Mouse (Mus musculus) liver, embryonic 12.5 days (tissue): ENCODE results near the gene Selenos. TPM values are rescaled to one million over a fixed set of nuclear protein-coding genes. Genes with fewer than 3 reads are reported as not detected.
"Not testable (repeated sequence)": the region's sequence is repeated elsewhere in the genome, so short reads cannot be mapped to it uniquely, and the experiment has no call there.

Experiments used
- ATAC-seq: fragments of 200-750 bp; cut with Nextera tagmentation; 2 replicates; pipeline ENCODE4 v1.8.0; 2017; ENCODE audit warnings: moderate number of reproducible peaks, mild to moderate bottlenecking, moderate library complexity
- H3K27ac ChIP-seq: fragments of 300-500 bp; sonication (generic); 2 replicates; pipeline ENCODE4 v1.5.1; 2016; ENCODE audit warnings: mild to moderate bottlenecking
- H3K27me3 ChIP-seq: fragments of 300-500 bp; sonication (generic); replicated peaks from 2 replicates; pipeline ENCODE4 v1.6.1; 2016; ENCODE audit warnings: mild to moderate bottlenecking, moderate library complexity
- H3K36me3 ChIP-seq: fragments of 300-500 bp; sonication (generic); 2 replicates; pipeline ENCODE4 v1.6.1; 2016; ENCODE audit warnings: mild to moderate bottlenecking, moderate library complexity
- H3K4me1 ChIP-seq: fragments of 300-500 bp; sonication (generic); 2 replicates; pipeline ENCODE4 v1.6.1; 2016
- H3K4me2 ChIP-seq: fragments of 300-500 bp; sonication (generic); 2 replicates; pipeline ENCODE4 v1.6.1; 2016; ENCODE audit warnings: mild to moderate bottlenecking, moderate library complexity
- H3K4me3 ChIP-seq: fragments of 300-500 bp; sonication (generic); 2 replicates; pipeline ENCODE4 v1.5.1; 2016; ENCODE audit warnings: mild to moderate bottlenecking, moderate library complexity
- H3K9ac ChIP-seq: fragments of 300-500 bp; sonication (generic); 2 replicates; pipeline ENCODE4 v1.6.1; 2016; ENCODE audit warnings: mild to moderate bottlenecking, moderate library complexity
- H3K9me3 ChIP-seq: fragments of 300-500 bp; sonication (generic); replicated peaks from 2 replicates; pipeline ENCODE4 v1.6.1; 2016; ENCODE audit warnings: mild to moderate bottlenecking, moderate library complexity
- WGBS: fragments of 180-500 bp; shearing (Covaris S2); methylation state at CpG from one replicate; pipeline ENCODE4 v1.1.7; 2016; ENCODE audit not compliant: insufficient replicate concordance; 5-methylcytosine and 5-hydroxymethylcytosine counted together
- polyA plus RNA-seq: library from polyadenylated mRNA; unstranded; fragments of >200 nt; fragmentation: Nextera tagmentation; extraction: Ambion mirVana; gene quantifications from 2 replicates; pipeline ENCODE4 v1.2.1, GENCODE M21; 2016

Gene Selenos
- polyA plus RNA-seq, 1 experiment from 2014 or later = 65.5 TPM

DNA sequence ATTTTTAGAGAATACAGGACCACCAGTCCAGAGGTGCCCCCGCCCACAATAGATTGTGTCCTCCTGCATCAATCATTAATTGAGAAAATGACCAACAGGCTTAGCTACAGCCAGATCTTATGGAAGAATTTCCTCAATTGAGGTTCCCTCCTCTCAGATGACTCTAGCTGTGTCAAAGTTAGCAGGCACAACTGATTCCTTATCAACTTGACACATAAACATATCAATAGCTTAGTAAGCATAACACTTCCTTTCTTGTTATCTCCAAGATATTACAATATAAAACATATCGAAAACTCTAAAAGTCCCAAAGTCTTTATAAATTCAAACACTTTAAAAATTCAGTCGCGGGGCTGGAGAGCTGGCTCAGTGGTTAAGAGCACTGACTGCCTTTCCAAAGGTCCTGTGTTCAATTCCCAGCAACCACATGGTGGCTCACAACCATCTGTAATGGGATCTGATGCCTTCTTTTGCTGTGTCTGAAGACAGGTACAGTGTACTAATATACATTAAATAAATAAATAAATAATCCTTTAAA lies 25.4 kb upstream of the Selenos start:
- ATAC-seq = no peak
- H3K27me3 ChIP-seq = peaks cover 13% of the 10 kb centered on the region; the same call in 1 of the 2 replicates
- no peak overlapping the region for H3K27ac ChIP-seq
- H3K36me3 ChIP-seq = no peaks in the 10 kb centered on the region
- H3K9ac ChIP-seq = no peak overlapping the region
- WGBS = 57% methylated on average over 4 of the region's 4 CpGs
- H3K4me1 ChIP-seq = no peaks in the 10 kb centered on the region
- no peak overlapping the region for H3K4me3 ChIP-seq
- H3K4me2 ChIP-seq = no peak overlapping the region
- no peaks in the 10 kb centered on the region for H3K9me3 ChIP-seq

DNA sequence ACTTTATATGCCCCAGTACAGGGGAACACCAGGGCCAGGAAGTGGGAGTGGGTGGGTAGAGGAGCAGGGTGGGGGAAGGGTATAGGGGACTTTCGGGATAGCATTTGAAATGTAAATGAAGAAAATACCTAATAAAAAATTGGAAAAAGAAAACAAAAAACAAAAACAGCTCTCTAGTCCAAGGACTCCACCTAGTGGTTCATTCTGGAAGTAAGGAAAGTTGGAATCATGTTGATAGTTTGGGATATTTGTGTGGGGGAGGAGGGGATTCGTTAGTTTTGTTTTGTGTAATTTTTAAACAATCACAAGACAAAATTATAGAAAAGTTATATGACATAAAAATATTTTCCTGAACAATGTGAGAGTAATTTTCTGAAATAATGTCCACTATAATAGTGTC lies 24.1 kb upstream of the Selenos start:
- H3K4me3 ChIP-seq, H3K9me3 ChIP-seq, H3K4me1 ChIP-seq, H3K9ac ChIP-seq, ATAC-seq, H3K36me3 ChIP-seq, H3K4me2 ChIP-seq, H3K27ac ChIP-seq, H3K27me3 ChIP-seq: not testable (repeated sequence)
- WGBS = 8% methylated on average over 2 of the region's 2 CpGs

DNA sequence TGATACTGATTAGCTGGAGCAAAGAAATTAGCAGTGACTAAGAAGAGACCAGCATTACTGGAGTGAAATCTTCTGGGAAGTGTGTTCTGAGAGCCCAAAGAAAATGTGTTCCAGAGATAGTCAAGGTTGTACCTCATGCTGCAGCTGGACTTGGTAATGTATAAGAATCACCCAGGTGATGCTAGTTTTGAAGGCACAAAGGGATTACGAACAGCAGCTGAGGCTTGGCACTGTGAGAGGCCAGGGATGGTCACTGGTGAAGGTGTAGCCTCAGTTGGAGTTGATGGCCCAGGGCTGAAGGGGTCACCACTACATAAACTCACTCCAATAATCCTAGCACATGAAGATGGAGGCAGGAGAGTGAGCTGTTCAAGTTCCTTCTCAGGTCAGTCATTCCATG lies 20.7 kb upstream of the Selenos start, which contains the start of gene Snrpa1:
Gene Snrpa1 (plus strand): TSS at position 301 of the 400 bp plus-strand sequence.
- Histone ChIP-seq H3K27ac (peak within 1 kb of the TSS; percentile 83), H3K4me2 (peak within 1 kb of the TSS; percentile 84), H3K36me3 (peaks cover 20% of the 10 kb centered on the region), H3K27me3 (peaks cover 8% of the 10 kb centered on the region; the same call in 1 of the 2 replicates), H3K4me1 (peaks cover 26% of the 10 kb centered on the region), H3K9me3 (no peaks in the 10 kb centered on the region), H3K9ac (peak within 1 kb of the TSS; percentile 91), H3K4me3 (peak within 1 kb of the TSS; percentile 95)
- no peak for ATAC-seq
- 70% methylated on average over 1 of the region's 1 CpGs for WGBS

DNA sequence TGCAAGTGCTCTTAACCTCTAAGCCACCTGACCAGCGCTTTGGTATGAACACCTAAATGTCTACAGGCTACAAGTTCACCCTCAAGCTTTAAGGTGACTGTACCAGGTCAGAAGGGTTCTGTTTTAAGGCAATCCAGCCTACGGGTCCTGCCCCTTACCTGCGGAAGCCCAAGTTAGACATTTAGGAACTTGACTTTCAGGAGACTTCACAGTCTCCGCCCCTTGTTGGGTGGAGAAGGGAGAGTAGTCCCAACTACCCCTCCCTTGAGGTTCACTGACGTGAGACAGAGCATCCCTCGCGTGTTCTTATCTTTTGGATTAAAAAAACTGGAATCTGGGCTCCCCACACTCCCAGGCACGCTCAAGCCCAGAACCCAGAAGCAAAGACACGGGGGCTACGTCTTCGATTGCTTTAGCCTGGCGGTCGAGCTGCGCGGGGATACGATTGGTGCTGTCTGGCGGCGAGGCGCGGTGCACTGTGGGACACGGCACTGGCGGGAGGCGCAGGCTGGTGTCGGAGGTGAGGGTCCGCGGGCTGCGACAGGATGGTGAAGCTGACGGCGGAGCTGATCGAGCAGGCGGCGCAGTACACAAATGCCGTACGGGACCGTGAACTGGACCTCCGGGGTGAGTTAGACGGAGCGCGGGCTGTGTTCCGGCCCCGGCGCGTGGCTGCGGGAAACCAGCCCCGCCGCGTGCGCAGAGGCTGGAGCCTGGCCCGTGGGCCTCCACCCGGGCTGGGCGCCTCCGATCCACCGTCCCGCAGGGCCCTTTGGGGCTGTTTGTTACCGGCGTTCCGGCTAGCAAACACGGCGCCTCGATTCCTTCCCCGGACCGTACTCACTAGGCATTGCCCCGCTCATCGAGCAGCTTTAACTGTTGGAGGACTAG lies 19.1 kb upstream of the Selenos start:
- WGBS = 2% methylated on average over 63 of the region's 64 CpGs
- H3K4me3 ChIP-seq = peak overlapping the region; percentile 95
- peaks cover 35% of the 10 kb centered on the region for H3K36me3 ChIP-seq
- no peaks in the 10 kb centered on the region for H3K9me3 ChIP-seq
- peak overlapping the region; percentile 84 for H3K4me2 ChIP-seq
- peaks cover 8% of the 10 kb centered on the region; the same call in 1 of the 2 replicates for H3K27me3 ChIP-seq
- peak overlapping the region; percentile 83 for H3K27ac ChIP-seq
- H3K9ac ChIP-seq = peak overlapping the region; percentile 91
- H3K4me1 ChIP-seq = peaks cover 26% of the 10 kb centered on the region
- peak; percentile 91 for ATAC-seq

DNA sequence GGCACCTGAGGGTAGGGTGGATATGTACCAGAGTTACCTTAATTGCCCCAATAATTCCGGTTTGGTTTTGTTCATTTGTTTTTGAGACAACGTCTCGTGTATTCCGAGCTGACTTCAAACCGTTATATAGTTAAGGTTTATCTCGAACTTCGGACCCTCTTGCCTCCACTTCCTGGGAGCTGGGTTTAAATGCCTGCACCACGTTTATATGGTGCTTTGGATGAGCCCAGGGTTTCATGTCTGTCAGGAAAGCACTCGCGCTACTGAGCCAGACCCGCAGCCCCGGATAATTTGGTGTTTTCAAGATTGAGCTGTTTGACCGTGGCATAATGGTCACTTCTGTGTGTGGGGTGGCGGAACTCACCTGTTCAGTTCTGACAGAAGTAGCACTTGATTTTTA lies 18.4 kb upstream of the Selenos start:
- Histone ChIP-seq H3K4me3 (peak overlapping the region; percentile 95), H3K4me1 (peaks cover 30% of the 10 kb centered on the region), H3K27ac (peak overlapping the region; percentile 83; the same call in 1 of the 2 replicates), H3K9me3 (no peaks in the 10 kb centered on the region), H3K9ac (peak overlapping the region; percentile 91), H3K4me2 (peak overlapping the region; percentile 84), H3K36me3 (peaks cover 41% of the 10 kb centered on the region), H3K27me3 (peaks cover 8% of the 10 kb centered on the region; the same call in 1 of the 2 replicates)
- 1% methylated on average over 14 of the region's 14 CpGs for WGBS
- ATAC-seq = no peak

DNA sequence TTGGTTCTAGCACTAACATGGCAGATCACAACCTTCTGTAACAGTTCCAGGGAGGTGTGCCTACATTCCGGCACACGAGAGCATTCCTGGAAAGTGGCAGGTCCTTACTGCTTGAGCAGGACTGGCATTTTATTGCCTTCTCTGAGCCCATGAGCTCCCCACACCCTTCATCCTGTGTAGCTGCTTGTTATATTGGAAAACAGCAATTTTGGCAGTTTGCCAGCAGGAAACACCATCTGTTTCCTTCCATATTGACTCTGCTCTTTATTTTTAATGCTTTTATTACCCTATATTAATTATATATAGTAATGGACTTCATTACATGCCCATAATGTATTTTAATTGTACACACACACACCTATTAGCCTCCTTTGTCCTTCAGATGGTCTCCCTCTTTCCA lies 3.0 kb upstream of the Selenos start:
- Histone ChIP-seq H3K4me3 (no peak overlapping the region), H3K27ac (no peak overlapping the region), H3K9me3 (no peaks in the 10 kb centered on the region), H3K36me3 (peaks cover 66% of the 10 kb centered on the region), H3K4me1 (peaks cover 25% of the 10 kb centered on the region), H3K9ac (no peak overlapping the region), H3K27me3 (no peaks in the 10 kb centered on the region), H3K4me2 (no peak overlapping the region)
- WGBS = 86% methylated on average over 2 of the region's 2 CpGs
- no peak for ATAC-seq

DNA sequence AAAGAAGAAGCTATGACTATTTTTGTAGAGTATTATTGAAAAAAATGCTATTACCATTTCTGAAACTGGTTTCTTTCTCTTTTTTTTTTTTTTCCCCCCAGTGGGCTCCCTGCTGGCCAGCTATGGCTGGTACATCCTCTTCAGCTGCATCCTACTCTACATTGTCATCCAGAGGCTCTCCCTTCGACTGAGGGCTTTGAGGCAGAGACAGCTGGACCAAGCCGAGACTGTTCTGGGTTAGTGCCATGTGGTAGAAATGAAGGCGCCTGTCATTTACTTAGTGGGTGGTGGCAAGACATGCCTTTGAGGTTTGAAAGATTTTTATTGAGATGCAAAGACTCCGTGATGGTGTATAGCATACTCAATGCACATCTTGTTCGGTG lies 773 bp downstream of the Selenos start:
- peak overlapping the region; percentile 97 for H3K4me2 ChIP-seq
- WGBS = 37% methylated on average over 5 of the region's 5 CpGs
- H3K27ac ChIP-seq = 0 out of 2 replicates have a peak overlapping the region, but pooled peaks have one; percentile 81
- H3K9me3 ChIP-seq = no peaks in the 10 kb centered on the region
- H3K9ac ChIP-seq = peak overlapping the region; percentile 77
- ATAC-seq = no peak
- no peaks in the 10 kb centered on the region for H3K27me3 ChIP-seq
- peaks cover 64% of the 10 kb centered on the region for H3K36me3 ChIP-seq
- peak overlapping the region; percentile 82 for H3K4me3 ChIP-seq
- H3K4me1 ChIP-seq = peaks cover 29% of the 10 kb centered on the region

DNA sequence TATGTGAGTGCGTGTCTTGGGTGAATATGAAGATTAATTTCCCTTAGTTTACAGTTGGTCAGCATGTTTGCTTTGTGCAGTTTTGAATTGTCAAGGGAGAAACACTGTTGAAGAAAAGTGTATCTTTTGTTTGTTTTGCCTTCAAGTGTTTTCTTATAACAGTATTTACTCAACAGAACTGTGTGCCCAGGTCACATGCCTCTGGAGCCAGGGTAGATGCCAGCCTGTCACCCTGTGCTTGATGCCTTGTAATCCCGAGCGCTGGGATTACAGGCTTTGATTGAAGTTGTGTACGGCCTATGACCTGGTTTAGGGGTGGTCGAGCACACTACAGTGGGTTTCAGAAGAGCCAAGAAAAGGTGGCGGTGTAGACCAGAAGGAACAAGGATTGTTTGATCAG lies 4.3 kb downstream of the Selenos start:
- Histone ChIP-seq H3K4me2 (no peak overlapping the region), H3K4me1 (peaks cover 27% of the 10 kb centered on the region), H3K9ac (no peak overlapping the region), H3K36me3 (peaks cover 76% of the 10 kb centered on the region), H3K4me3 (no peak overlapping the region), H3K9me3 (no peaks in the 10 kb centered on the region), H3K27me3 (no peaks in the 10 kb centered on the region), H3K27ac (no peak overlapping the region)
- 87% methylated on average over 6 of the region's 6 CpGs for WGBS
- ATAC-seq = no peak

DNA sequence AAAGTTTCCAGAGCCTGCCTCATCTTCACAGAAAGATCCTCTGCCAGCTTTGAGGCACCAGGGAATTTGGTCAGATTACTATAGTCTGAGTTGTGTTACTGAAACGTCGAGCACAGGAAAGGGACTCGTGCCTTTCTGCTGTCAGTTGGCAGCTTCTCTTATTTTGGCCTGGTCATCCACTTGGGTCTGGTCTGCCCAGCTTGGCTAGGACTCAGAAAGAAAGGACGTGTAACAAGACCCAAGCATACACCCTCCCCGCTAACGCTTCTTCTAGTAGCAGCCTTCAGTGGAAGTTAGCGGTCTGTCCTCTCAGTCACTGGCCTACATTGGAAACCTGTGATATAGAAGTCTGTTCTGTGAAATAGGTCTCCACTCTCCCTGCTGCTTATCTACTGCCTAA lies 5.1 kb downstream of the Selenos start:
- Histone ChIP-seq H3K4me3 (no peak overlapping the region), H3K36me3 (peaks cover 83% of the 10 kb centered on the region), H3K9me3 (no peaks in the 10 kb centered on the region), H3K27ac (no peak overlapping the region), H3K27me3 (no peaks in the 10 kb centered on the region), H3K4me1 (peaks cover 23% of the 10 kb centered on the region), H3K4me2 (no peak overlapping the region), H3K9ac (no peak overlapping the region)
- no peak for ATAC-seq
- 70% methylated on average over 7 of the region's 7 CpGs for WGBS

DNA sequence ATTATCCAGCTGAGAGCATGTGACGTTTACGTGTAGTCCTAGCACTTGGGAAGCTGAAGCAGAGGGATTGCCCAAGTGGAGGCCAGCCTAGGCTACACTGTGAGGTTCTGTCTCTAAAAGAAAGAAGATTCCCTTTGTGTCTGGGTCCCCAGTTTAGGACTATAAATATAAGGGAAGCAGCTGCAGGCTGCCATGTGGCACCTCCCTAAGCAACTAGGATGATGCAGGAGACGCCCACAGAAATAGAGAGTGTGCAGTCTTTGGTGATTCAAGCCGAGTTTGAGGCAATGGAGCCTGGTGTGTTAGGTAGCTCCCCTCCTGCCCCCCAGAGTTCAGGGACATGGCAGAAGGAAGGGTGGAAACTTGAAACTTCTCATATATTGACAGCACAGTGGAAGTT lies 8.2 kb downstream of the Selenos start:
- Histone ChIP-seq H3K27me3 (no peaks in the 10 kb centered on the region), H3K4me3 (no peak overlapping the region), H3K27ac (no peak overlapping the region), H3K4me1 (no peaks in the 10 kb centered on the region), H3K4me2 (no peak overlapping the region), H3K36me3 (peaks cover 89% of the 10 kb centered on the region), H3K9me3 (no peaks in the 10 kb centered on the region), H3K9ac (no peak overlapping the region)
- 78% methylated on average over 4 of the region's 4 CpGs for WGBS
- ATAC-seq = no peak

DNA sequence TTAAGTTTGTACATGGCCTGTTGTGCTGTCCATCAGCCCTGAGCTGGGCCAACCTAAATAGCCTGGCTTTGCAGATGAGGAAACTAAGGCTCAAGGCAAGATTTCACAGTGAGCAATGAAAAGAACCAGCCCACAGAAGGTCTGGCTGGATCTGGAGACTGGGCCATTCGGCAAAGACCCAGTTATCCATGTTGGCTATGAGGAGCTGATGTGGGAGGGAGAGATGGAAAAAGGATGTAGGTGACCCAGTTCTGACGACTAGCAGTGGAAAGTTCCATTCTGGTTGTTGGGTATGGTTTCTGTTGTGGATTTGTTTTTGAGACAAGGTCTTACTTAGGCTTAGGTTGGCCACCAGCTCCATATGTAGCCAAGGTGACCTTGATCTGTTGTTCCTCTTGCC lies 8.6 kb downstream of the Selenos start:
- ATAC-seq = no peak
- Histone ChIP-seq H3K4me2 (no peak overlapping the region), H3K27ac (no peak overlapping the region), H3K4me3 (no peak overlapping the region), H3K36me3 (peaks cover 85% of the 10 kb centered on the region), H3K27me3 (no peaks in the 10 kb centered on the region), H3K9ac (no peak overlapping the region), H3K9me3 (no peaks in the 10 kb centered on the region), H3K4me1 (no peaks in the 10 kb centered on the region)
- WGBS = 72% methylated on average over 2 of the region's 2 CpGs

DNA sequence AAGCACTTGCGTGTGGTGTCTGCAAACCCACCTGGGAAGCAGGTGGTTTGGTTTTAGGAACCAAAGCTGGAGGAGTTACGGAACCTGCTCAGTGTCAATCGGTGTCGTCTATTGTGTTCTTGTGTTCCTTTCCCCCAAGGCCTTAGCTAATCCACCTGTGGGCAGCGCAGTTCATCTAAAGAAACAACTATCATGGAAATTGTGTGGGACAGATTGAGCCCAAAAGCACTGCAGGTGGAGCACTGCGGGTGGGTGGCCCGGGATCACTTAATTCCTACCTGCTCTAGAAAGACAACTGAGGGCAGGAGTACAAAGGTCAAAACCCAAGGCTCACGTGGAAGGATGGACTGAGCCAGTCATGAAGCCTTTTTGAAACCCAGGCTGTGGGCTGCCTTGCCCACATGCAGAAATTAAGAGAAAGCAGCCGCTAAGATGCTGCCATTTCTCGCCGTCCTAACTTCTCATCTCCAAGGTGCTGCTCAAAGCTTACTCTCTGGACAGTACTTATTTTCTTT lies 11.3 kb downstream of the Selenos start:
- H3K4me1 ChIP-seq = no peaks in the 10 kb centered on the region
- H3K4me2 ChIP-seq = no peak overlapping the region
- no peak overlapping the region for H3K4me3 ChIP-seq
- 83% methylated on average over 11 of the region's 11 CpGs for WGBS
- no peak overlapping the region for H3K27ac ChIP-seq
- ATAC-seq = no peak
- no peaks in the 10 kb centered on the region for H3K27me3 ChIP-seq
- no peak overlapping the region for H3K9ac ChIP-seq
- no peaks in the 10 kb centered on the region for H3K9me3 ChIP-seq
- H3K36me3 ChIP-seq = peaks cover 59% of the 10 kb centered on the region
